Mouse (Mus musculus): ENCODE measurements at regions not wholly inside any gene's neighbourhood (a gene's known extent, or its start where the extent isn't known, plus 50 kb on each side); places are given as distances from the start of the nearest gene placed in this dataset.

DNA sequence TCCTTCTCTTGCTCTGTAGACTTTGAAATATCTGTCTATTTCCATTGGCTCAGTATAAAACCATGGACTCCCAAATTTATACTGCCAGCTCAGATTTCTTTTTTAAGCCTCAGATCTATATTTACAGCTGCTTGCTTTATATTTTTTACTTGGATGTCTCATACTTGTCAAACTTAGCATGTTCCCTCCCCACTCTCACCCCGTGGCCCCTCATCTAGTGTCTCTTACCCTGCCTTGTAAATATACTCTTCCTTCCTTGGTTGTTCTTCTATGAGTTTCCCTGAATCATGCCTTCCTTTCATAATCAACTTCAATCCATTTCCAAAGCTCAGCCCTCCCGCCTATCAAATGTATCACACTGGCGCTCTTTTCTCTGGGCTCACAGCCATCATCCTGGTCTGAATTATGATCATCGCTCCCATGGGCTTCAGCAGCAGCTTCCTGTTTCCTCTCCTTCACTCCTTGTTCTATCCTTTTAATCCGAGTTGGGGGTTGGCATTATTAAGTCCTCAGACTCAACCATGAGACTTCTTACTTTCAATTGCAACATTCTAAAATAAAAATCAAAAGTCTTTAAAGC is 177.0 kb upstream of the Cnr1 start:
- peak; percentile 17 to 41 for DNase-seq
- intact Hi-C loops (cut with DNase I): no loop called here

DNA sequence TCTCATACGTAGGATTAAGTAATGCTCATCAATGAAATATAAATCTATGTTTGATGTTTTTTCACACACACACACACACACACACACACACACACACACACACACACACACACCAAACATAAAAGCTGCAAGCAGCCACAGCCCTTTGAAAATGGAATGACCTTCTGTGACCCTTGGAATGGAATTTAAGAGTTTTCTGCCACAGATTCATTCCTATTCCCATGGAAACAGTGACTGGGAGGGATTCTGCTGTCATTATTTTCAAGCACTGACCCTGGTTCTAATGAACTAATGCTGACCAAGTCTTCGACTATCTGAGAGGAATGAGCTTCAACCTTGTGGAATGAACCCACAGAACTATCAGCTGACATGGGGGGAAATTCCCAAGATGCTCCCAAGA is 156.7 kb upstream of the Cnr1 start:
- DNase-seq: no peak
- intact Hi-C loops (cut with DNase I): no loop called here

DNA sequence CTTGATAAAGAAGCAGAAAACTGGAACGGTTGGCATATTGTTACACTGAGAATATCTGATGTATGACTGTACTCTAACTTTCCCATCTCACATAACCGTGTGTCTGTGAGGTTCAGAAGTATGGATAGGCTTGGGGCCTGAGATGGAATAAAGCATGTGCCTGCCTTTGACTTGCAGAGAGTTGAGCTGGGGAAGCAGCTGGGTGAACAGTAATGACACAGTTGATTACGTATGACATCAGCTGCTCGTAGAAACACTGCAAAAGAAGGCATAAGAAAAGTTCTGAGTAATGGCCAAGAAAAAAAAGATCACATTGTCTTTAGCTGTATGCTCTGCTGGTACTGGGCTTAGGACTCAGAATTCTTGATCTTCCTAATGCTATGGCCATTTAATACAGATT is 138.4 kb upstream of the Cnr1 start:
- intact Hi-C loops (cut with DNase I): no loop called here
- DNase-seq: no peak

DNA sequence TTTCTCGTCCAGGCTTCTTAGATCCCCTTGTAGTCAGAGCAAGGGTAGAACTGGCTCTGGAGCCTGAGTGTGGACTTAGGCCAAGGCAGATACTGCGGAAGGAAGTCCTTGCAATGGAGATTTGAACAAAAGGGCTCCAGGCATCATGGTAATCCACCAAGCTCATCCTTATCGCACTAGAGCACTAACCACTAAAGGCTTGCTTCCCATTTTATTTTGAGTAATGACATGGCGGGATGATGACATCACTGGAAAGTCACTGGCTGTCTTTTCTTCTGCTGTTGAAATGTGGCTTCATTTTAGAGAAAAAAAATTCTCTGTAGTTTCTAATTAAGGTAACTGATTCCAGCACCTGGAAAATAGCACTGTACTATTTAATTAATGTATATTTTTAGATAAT is 137.4 kb upstream of the Cnr1 start:
- DNase-seq: no peak
- intact Hi-C loops (cut with DNase I): no loop called here

DNA sequence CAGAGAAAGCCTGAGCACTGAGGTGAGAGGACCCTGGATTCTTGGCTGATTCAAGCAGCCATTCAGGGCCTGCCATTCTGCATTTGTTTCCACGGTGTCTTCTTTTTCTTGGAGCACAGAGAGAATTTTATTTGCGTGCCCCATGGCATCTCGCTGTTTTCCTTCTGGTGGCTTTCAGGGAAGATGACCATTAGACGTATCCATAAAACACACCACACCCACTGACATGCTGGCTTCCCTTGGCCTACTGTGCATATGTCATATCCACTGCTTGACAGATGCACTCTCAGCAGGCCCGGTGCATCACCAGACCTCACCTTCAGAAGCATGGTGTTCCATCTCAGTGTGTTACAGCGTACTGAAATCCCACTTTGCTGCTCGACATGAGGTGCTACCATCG is 131.0 kb upstream of the Cnr1 start:
- intact Hi-C loops (cut with DNase I): no loop called here

DNA sequence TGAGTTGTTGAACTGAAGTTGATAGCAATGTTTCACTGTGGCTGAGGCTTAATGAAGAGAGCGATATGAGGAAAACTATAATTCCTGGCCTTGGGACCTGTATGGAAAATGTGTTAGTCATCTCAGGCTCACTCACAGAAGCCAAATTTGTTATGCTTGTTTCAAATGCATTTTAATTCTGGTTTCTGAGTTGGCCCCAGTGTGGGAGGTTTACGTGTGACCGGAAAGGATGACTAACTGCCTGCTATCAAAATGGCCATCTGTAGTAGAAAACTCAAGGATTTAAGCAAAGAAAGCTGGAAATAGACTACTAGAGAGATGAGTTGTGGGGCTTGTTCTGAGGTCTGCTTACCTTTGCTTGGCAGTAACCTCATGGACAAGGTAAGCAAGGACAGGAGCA is 128.9 kb upstream of the Cnr1 start:
- no peak for DNase-seq
- intact Hi-C loops (cut with DNase I): no loop called here

More for the DNA sequence above, 131.0 kb upstream of the Cnr1 start:
- no peak for DNase-seq

DNA sequence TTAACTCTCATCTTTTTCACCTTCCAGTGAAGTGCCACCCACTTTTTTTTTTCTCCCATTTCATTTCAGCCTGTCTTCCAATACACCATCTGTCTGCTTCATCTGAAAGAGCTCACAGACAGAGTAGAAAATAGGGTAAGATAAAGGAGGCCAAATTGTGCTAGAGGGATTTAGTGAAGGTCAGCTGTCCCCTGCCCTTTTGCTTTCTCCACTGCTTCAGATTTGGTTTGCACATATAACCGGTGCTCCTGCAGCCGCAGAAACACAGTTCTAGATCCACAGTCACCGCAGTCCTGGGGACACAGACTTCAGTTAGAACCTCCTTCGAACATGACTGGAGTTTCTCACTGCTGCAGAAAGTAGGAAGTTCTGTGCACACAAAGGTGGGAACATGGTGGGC is 126.4 kb upstream of the Cnr1 start:
- intact Hi-C loops (cut with DNase I): no loop called here
- no peak for DNase-seq

DNA sequence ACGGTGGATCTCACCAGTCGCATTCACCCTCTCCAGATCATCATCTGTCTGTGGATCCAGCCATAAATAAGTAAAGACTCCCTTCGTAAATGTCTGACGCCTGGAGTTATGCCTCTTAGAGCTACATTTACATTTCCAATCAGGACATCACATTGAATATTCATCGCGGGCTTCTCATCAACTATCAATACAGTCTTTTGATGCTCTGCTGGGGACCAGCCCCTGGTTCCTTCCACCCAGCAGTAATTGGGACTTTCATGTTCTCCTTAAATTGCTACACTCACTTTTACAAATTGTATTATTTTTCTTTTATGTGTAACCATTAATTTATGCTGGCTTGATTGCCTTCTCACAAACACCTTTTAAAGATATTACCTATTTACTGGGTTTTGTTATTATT is 125.7 kb upstream of the Cnr1 start:
- no peak for DNase-seq
- intact Hi-C loops (cut with DNase I): no loop called here

DNA sequence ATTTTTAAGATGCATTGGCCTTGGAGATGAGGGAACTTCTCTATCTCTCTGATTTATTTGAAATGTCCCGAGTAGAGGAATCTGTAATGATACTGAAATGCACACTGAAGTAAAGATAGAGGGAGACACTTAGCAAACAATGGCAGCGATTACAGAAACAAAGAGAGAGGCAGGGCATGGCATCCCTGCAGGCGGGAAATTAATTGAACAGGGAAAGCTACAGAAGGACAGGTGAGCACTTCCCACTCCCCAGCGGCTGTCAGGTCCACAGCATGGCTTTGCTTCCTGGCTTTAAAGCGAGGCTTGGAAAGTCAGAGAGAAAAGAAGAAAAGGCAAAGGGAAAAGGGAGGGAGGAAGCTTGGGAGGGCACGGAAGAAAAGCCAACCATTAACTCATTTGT is 125.3 kb upstream of the Cnr1 start:
- no peak for DNase-seq
- intact Hi-C loops (cut with DNase I): no loop called here

DNA sequence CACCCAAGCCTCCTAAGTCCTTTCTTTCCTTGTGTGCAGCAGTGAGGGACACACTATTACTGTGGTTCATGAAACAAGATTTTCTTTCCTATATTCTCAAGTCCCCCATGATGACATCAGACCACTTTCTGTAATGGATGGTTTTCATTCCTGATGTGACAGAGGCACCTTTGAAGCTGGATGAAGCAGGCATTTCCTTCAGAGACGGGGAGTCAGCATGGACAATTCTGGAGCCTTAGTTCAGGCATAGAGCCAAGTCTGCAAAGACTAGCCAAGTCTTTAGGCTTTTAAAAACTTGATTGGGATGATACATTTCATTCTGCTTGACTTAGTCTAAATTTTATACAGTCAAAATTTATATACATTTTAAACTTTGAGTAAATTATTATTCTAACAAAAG is 124.6 kb upstream of the Cnr1 start:
- intact Hi-C loops (cut with DNase I): no loop called here
- DNase-seq: no peak

DNA sequence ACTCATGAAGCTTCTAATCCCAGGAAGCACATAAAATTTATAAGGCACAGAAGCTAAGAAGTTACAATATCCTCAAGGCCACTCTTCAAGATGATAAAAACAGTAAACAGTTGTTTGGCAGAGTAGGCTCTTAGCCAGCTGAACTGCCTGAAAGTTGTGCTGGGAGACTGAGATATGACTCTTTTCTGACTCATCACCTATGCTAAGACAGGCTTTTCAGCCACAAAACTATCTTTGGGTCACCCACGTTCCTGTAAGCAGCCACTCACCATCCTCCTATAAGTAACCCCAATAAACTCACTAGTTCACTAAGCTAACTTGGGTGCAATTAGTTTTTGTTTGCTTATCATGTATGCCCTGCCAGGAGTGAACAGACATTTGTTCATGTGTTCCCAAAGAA is 112.1 kb upstream of the Cnr1 start:
- no peak for DNase-seq
- intact Hi-C loops (cut with DNase I): no loop called here

DNA sequence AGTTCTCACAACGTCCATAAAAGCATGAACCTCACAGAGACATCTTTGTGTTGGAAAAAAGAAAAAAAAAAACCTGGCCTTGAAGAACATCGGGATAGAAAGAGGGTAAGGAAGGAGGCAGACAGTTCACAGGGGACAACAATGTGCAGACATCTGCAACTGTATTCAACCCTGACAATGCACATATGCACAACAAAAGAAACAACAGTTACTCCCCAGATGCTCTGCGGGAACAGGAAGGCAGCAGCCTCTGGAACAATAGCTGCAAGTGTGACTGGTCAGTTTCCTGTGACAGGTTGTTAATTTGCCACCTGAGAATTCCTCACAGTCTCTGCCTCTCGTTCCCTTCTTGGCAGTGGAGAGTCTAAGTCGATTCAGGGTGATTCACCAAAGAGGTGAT is 100.5 kb upstream of the Cnr1 start:
- peak in 1 of 2 experiments; percentile 21 for DNase-seq
- intact Hi-C loops (cut with DNase I): no loop called here

DNA sequence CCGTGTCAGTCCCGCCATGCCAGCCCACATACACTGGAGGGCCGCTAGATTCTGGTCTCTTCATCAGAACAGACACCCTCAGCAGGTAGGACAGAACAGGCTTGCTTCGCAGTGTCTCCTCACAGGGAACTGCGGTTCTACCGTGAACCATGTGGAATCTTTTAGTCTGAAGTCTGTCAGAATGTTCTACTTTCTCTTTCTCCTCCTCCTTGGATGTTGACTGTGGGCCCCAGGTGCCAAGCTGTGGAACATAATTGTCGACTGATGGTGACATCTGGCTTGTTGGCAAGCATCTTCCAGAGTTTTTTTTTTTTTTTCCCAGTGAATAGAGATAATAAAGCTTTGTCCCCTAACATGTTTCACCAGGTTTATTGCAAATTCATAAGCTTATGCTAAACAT is 91.3 kb upstream of the Cnr1 start:
- no peak for DNase-seq
- intact Hi-C loops (cut with DNase I): no loop called here

DNA sequence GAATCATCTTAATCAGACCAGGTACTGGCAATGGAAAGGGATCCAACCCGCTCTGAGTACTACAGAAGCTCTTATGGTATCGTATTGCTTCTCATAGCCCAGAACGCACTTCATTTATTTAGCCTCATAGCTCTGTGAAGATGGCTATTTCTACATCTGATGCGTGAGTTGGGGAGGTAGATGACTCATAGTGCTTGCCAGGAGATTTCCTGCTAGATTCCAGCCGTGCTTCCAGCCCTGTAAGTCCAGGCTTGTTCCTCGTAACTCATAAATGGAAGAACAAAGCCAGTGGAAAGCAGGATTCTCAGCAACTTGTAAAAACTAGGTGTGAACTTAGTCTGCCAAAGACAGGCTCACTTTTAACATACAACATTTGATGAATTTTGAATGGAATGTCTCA is 86.0 kb upstream of the Cnr1 start:
- intact Hi-C loops (cut with DNase I): no loop called here
- no peak for DNase-seq

DNA sequence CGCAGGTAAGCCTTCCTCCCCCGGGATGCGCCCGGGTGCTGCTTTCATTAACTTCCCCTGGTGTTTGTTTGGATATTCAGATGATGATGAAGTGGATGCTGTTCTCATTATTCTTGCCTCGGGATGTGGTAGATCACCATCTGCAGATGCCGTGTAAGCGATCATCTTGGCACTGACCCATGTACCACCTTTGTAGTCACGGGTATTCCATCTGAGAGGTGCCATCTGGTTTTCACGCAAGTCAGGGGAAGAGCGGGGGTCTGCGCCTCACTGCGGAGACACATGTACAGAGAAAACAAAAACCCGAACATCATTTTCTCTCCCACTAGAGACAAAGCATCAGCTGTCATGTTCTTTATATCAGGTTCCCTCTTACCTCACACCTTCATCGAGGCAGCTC is 84.3 kb upstream of the Cnr1 start:
- no peak for DNase-seq
- intact Hi-C loops (cut with DNase I): no loop called here

DNA sequence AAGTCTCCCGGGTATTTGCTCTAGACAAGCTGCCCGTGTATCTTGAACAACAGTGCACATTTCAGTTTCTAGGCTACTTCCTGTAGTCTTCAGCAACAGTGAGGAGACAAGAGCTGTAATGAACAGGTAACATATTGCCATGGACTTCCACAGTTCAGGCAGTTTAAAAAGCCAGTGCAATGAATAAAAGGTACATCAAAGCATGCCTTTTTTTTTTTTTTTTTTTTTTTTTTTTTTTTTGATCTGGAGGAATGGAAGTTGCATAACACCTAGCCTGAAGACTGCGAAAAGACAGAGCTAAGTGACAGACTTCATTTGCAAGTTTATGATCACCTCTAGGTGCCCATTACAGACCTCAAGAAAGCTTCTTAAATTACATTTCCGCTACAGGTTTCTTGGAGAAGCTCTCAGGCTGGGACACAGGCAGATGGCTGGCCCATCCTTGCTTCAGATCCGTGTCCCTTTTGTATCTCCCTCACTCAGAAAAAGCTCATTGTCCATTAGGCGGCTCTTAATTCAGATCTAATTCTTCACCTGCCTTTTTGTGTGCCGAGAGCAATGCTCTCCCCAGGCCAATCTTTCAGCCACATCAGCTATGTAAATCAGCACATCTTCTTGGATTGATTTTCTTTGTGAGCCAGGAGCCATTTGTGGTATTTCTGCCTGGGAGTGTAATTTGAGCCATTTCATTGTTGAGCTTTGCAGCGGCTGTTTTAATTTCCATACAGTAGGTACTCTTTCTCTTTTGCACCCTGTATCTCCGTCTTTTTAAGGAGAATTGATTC is 78.6 kb upstream of the Cnr1 start:
- intact Hi-C loops (cut with DNase I): no loop called here
- no peak for DNase-seq

DNA sequence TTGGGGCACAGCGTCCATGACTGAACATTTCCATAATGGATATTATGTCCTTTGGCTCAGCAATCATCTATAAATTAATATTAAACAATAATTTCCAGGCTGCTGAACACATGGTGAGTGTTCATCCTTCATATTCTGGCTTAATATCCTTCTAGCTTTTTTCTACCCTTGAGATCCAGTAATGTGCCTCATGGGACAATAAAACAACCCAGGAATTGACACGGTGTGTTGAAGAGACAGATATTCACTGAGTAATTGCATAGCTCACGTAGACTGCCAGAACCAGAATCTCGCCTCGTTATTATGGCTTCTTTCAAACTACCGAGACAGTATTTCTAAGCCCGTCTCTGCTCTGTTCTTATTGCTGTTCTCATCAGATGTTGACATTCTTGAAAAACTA is 74.1 kb upstream of the Cnr1 start:
- intact Hi-C loops (cut with DNase I): no loop called here
- no peak for DNase-seq

DNA sequence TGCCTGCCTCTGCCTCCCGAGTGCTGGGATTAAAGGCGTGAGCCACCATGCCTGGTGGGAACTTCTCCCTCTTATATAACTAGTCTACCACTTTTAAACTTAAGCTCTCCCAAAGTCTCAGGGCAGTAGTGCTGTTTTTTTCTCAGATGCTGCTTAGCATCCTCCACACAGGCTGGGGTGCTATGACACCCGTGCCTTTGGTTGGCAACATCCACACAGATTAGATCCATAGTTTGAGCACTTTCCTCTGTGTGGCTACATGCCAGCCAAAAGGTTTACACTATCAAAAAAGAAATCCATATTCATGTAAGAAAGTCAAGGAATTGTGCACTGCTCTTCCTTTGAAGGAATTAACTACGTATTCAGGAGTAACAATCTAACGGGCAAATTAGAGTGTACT is 72.1 kb upstream of the Cnr1 start:
- intact Hi-C loops (cut with DNase I): no loop called here
- no peak for DNase-seq

DNA sequence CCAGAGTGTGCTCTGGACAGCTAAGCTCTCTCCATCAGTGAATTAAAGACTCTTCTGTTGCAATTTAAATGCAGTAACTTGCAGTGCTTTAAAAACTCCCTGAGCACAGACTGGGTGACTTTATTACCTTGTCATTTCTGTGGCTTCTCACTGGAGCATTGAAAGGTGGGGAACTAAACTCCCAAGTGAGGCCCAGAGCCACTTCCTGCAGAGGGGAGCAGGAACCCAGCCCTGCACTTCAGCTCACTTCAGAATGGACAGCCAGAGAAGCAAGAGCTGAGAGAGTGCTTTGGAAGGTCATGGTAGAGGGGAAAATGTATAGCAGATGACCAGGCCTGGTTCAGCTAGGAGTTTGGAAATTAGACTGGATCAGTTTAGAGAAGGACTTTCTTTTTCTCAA is 69.3 kb upstream of the Cnr1 start:
- no peak for DNase-seq
- intact Hi-C loops (cut with DNase I): no loop called here

DNA sequence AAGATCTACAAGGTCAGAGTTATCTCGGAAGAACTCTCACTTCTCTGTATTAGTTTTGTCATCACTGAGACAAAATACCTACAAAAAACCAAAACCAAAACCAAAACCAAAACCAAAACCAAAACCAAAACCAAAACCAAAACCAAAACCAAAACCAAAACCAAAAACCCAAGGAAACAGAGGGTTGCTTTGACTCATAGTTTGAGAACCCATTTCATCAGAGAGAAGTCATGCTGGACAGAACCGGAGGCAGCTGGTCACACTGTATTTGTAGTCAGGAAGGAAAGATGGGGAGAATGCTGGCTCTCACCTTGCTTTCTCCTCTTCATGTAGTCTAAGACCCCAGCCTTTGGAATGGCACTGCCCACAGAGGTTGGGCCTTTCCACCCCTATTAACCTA is 57.3 kb upstream of the Cnr1 start:
- no peak for DNase-seq
- intact Hi-C loops (cut with DNase I): no loop called here

DNA sequence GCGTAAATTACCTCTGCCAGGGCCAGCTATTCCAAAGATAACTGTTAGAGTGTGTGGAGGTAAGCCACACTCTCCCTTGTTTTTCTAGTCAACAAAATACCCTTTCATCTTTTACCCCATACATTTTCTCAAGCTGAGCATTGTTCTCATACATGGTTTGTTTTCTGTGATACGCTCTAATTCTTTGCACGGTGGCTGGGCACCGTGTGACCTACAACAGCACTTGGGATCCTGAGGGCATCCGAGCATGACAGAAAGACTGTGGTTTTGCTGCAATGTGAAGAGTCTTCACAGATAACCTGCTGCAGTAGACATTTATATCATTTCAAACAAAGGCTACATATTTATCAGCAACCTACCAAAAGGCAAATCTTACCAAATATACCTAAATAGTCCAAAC is 55.1 kb upstream of the Cnr1 start:
- intact Hi-C loops (cut with DNase I): no loop called here
- DNase-seq: no peak
